Comparison of ENCODE assay signal across 1 mouse cellular context in genomic region chr17:23664556-23665021, GRCm38 (mm10).
TF ChIP-seq lines count a peak whose summit lies in the region.

No protein-coding gene starts in this region.

TF ChIP-seq in CH12.LX, 34 proteins besides CTCF, POLR2A, EP300 and RAD21:
- TF ChIP-seq USF2 (conservative IDR thresholded peaks at IDR 0.05; ENCODE audit: low read depth, low read length) = no peak
- peak; percentile 51 for TF ChIP-seq SMC3 (IDR thresholded peaks at IDR 0.05; ENCODE audit: low read depth, low read length)
- no peak for TF ChIP-seq TCF12 (IDR thresholded peaks at IDR 0.05; ENCODE audit: low read depth, low read length)
- TF ChIP-seq RCOR1 (conservative IDR thresholded peaks at IDR 0.05; ENCODE audit: low read depth, low read length) = no peak
- TF ChIP-seq JUN (IDR thresholded peaks at IDR 0.05; ENCODE audit: insufficient read depth, low read depth, low read length) = no peak
- TF ChIP-seq ZMIZ1 (IDR thresholded peaks at IDR 0.05; ENCODE audit: low read depth, low read length) = no peak
